Mouse (Mus musculus) liver, embryonic 15.5 days (tissue): ENCODE data around the gene 5430402E10Rik. TPM values are rescaled to one million over a fixed set of nuclear protein-coding genes. Genes with fewer than 3 reads are reported as not detected.
"Not testable (repeated sequence)": the region's sequence is repeated elsewhere in the genome, so short reads cannot be mapped to it uniquely, and the experiment has no call there.

Experiments used
- ATAC-seq: fragments of 200-750 bp; cut with Nextera tagmentation; 2 replicates; pipeline ENCODE4 v1.8.0; 2017; ENCODE audit warnings: moderate number of reproducible peaks, mild to moderate bottlenecking, moderate library complexity; ENCODE audit not compliant: insufficient read depth
- H3K27ac ChIP-seq: fragments of 300-500 bp; sonication (generic); replicated peaks from 2 replicates; pipeline ENCODE4 v1.5.1; 2015; ENCODE audit warnings: mild to moderate bottlenecking, inconsistent platforms
- H3K27me3 ChIP-seq: fragments of 300-500 bp; sonication (generic); 2 replicates; pipeline ENCODE4 v1.6.1; 2015; ENCODE audit warnings: mild to moderate bottlenecking, inconsistent platforms
- H3K36me3 ChIP-seq: fragments of 300-500 bp; sonication (generic); replicated peaks from 2 replicates; pipeline ENCODE4 v1.6.1; 2015; ENCODE audit warnings: moderate library complexity, mild to moderate bottlenecking, inconsistent platforms
- H3K4me1 ChIP-seq: fragments of 300-500 bp; sonication (generic); replicated peaks from 2 replicates; pipeline ENCODE4 v1.6.1; 2015; ENCODE audit warnings: inconsistent platforms
- H3K4me2 ChIP-seq: fragments of 300-500 bp; sonication (generic); 2 replicates; pipeline ENCODE4 v1.6.1; 2015; ENCODE audit warnings: moderate library complexity, mild to moderate bottlenecking, inconsistent platforms
- H3K4me3 ChIP-seq: fragments of 300-500 bp; sonication (generic); replicated peaks from 2 replicates; pipeline ENCODE4 v1.5.1; 2015; ENCODE audit warnings: mild to moderate bottlenecking, inconsistent platforms
- H3K9ac ChIP-seq: fragments of 300-500 bp; sonication (generic); 2 replicates; pipeline ENCODE4 v1.6.1; 2015; ENCODE audit warnings: moderate library complexity, mild to moderate bottlenecking, inconsistent platforms
- H3K9me3 ChIP-seq: fragments of 300-500 bp; sonication (generic); replicated peaks from 2 replicates; pipeline ENCODE4 v1.6.1; 2016; ENCODE audit warnings: inconsistent platforms
- WGBS: fragments of 180-500 bp; shearing (Covaris S2); methylation state at CpG from one replicate; pipeline ENCODE4 v1.1.7; 2015; ENCODE audit warnings: mixed read lengths; ENCODE audit not compliant: insufficient replicate concordance; 5-methylcytosine and 5-hydroxymethylcytosine counted together
- polyA plus RNA-seq: library from polyadenylated mRNA; unstranded; fragments of >200 nt; fragmentation: Nextera tagmentation; extraction: Ambion mirVana; gene quantifications from 2 replicates; pipeline ENCODE4 v1.2.1, GENCODE M21; 2015

5430402E10Rik gene
- not detected in 2 replicates for polyA plus RNA-seq

DNA sequence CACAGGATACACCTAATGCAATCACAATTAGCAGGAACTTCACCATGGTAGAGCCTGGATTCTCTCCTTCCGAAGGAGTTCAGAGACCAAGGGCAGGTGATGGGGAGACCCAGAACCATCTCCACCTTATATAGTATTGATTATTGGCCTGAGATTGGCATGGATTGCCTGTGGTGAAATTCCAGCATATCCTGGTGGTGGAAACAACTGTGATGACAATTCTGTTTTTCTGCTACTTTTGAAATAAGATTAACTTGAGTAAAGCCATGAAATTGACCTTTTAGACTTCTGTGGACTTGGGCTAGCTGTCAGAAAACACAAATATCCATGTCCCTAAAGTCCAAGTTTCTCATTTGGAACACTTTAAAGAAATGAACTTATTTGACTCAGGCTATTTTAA lies at the start of gene 5430402E10Rik:
Gene 5430402E10Rik (minus strand): TSS at position 101 of the 400 bp plus-strand sequence.
- not testable (repeated sequence) for H3K9me3 ChIP-seq, ATAC-seq, H3K4me2 ChIP-seq, H3K27me3 ChIP-seq, H3K9ac ChIP-seq, H3K27ac ChIP-seq, H3K4me3 ChIP-seq, H3K36me3 ChIP-seq, H3K4me1 ChIP-seq
- WGBS = 63% methylated on average over 1 of the region's 1 CpGs

DNA sequence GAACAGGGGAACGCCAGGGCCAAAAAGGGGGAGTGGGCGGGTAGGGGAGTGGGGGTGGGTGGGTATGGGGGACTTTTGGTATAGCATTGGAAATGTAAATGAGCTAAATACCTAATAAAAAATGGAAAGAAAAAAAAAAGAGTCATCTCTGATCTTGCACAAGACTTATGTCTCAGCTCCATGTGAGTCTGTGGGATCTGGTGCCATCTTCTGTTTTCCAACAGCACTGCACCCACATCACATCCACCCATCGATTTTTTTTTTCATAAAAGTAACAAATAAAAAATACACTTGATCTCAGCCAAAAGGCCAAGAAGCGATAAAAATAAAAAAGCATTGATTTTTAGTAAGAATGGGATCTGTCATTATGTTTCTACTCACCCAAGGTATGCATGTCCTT lies 44.8 kb downstream of the 5430402E10Rik start:
- not testable (repeated sequence) for H3K36me3 ChIP-seq, ATAC-seq, H3K27me3 ChIP-seq, H3K9me3 ChIP-seq, H3K9ac ChIP-seq, H3K27ac ChIP-seq, H3K4me2 ChIP-seq, H3K4me3 ChIP-seq, H3K4me1 ChIP-seq
- WGBS = 26% methylated on average over 2 of the region's 4 CpGs

Other genes with a start within 250 kb of the 5430402E10Rik start
- 1.8 and 2.0 TPM in 2 replicates for gene Prkx, start 128.8 kb downstream of the 5430402E10Rik start, polyA plus RNA-seq
- gene Pbsn, start 71.4 kb downstream of the 5430402E10Rik start, polyA plus RNA-seq = not detected in 2 replicates
- not detected in 2 replicates for gene Gm14744, start 60.3 kb downstream of the 5430402E10Rik start, polyA plus RNA-seq
- gene Obp1a, start 166.3 kb upstream of the 5430402E10Rik start, polyA plus RNA-seq = not detected in 2 replicates
- not detected in 2 replicates for gene Gm5938, start 200.4 kb upstream of the 5430402E10Rik start, polyA plus RNA-seq